Mouse (Mus musculus): ENCODE data around the gene Grpr.
A peak's percentile ranks its signal among the peaks of the same experiment; 100 is the strongest.

The Grpr gene

DNA sequence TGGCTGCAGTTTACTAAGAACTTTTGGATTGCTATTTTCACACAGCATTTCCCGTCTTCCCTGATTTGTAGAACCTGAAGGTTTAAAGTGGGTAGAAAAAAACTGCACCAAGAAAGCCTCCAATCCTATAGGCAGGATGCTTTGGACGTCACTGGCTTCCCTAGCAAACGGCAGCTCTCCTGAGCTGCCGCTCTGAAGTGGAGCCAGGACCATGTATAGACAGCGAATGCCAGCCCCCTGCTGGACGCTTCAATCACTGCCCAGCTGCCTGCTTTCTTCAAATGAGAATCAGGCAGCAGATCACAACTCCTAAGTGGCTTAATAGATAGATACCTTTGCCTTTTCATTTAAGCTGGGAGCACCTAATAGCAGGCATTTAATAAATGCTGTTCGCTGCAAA, at the start of gene Grpr:
Gene Grpr, minus strand, starts transcription at position 12 of the 400 bp plus-strand sequence.
- DNase-seq (ENCODE audit: low spot score): peak; percentile 5

DNA sequence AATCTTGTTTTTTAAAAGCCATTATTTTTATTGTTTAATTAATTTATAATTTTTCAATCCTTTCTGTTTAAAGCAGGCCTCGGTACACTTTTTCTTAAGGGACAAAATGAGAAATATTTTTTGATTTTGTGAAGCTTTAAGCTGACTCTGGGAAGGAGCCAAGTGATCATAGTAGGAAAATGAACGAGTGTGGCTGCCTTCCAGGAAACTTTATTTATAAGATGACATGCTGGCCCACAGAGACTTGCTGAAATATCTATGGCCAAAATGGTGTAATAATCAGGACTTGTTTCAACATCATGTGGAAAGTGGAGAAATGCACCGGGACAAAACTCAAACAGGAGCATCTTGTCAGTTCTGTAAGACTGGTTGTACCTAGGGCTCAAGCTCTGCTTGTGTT, 11.0 kb upstream of the Grpr start:
- no peak for DNase-seq (ENCODE audit: low spot score)

DNA sequence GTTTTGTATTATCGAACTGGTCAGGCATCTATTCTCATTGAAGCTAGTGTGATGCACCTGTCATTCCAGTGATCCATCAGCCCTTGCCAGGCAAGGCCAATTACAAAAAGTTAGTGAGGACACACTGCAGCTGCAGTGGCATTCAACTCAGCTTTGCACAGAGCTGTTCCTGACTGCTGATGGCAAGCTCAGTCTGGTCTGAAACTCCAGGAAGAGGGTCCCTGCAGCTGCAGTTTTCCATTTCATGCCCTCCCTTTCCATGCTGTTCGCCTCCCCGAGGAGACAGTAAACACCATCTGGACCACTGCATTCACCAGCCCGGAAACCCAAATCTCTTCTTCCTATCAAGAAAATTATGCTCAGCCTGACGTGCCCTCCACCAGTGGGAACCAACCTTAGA, 2.4 kb downstream of the Grpr start:
- no peak for DNase-seq (ENCODE audit: low spot score)

DNA sequence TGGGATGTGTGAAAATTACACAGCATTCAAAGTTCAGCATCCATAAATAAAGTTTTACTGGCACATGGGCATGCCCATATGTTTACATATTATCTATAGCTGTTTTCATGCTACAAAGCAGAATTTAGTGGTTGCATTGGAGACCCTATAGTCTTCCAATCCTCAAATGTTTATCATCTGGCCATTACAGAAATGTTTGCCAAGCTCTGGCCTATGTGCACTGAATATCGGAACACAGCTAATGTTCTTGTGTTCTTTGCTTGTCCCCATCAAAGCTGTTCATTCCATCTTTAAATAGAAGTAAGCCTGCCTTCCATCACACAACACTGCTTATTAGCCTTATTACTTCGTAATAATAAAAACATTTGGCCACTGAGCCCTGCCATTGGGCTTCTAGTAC, 16.6 kb downstream of the Grpr start:
- DNase-seq (ENCODE audit: low spot score): no peak

DNA sequence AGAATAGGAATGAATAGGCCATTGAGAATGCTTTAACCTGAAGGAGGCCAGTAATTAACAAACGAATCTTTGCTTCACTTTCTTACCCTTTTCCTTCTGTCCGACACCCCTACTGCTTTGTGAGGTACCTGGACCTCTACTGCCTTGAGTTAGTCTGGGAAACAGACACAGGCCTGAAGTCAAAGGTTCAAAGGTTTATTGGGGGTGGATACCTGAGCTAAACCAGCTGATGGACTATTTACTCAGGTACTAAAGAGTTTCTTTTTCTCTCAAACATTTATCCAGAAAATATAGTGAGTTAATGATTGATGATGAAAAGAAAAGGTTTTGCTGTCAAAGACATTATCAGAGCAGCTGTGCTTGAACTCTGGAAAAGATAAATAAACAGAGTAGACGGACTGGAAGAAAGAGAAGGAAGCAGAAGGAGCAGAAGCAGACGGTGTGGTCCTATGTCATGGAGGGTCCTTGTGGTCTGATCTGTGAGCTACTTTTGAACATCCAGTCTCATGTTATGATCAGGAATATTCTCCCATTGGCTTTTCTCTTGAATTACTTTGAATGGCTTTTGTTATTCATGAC, 30.4 kb downstream of the Grpr start:
- no peak for DNase-seq (ENCODE audit: low spot score)

DNA sequence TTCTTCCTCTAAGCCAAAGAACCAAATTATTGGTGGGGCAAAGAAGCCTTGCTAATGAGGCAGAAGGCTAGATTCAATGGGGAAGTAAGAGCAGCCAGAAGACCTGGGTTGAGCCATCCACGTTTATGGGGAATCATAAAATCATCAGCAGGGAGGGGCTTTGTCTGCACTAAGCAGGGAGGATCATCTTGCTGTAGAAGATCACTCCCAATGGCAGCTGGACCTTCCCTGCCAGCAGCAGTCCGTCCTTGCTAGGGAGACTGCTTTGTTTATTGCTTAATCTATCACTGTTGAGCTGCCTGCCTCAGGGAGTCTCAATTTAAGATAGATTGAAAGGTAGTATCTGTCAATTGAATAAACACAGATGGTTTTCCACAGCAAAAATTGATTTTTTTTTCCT, 37.7 kb downstream of the Grpr start:
- no peak for DNase-seq (ENCODE audit: low spot score)

DNA sequence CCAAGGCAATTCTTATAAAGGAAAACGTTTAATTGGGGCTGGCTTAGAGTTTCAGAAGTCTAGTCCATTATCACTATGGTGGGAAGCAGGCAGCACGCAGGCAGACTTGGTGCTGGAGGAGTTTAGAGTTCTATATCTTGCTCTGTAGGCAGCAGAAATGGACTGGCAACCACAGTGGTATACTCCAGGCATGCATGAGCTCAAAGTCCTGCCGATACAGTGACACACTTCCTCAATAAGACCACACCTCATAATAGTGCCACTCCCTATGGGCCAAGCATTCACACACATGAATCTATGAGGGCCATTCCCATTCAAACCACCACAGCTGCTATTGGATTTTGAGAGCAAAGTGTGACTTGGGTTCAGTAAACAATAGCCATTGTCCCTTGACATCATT, 47.4 kb downstream of the Grpr start:
- no peak for DNase-seq (ENCODE audit: low spot score)
